Mouse (Mus musculus): Measurements from ENCODE around the gene Mdga1. TPM values are rescaled to one million over a fixed set of nuclear protein-coding genes. Genes with fewer than 3 reads are reported as not detected.

Mdga1 gene
- polyA plus RNA-seq, 1 experiment: 2.5 TPM

DNA sequence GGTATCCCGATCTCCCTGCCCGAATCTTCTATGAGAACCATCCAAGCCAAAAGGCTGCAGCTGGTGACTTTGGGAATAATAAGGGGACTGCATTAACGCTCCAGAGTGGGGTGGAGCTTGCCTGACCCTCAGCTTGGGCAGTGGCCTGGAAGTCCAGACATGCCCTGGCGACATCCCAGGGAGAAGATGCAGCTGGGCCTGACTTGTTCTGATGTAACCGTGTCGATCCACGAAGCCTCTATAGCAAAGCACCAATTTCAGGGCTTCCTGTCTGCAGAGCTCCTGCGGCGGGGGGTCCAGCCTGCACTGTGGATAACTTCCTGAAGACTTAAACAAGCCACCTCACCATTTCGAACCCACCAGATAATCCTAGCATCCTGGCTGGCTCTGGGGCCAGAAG, 90.9 kb downstream of the Mdga1 start:
- no peaks in the 10 kb centered on the region for H3K79me2 ChIP-seq (ENCODE audit: control insufficient read depth, insufficient read depth)
- H3K27me3 ChIP-seq (ENCODE audit: control insufficient read depth, insufficient read depth, insufficient read length): peaks cover 7% of the 10 kb centered on the region
- H3K36me3 ChIP-seq (ENCODE audit: control insufficient read depth, insufficient read depth): no peaks in the 10 kb centered on the region
- H3K4me3 ChIP-seq: no peak overlapping the region
- no peak overlapping the region for H3K4me2 ChIP-seq (ENCODE audit: low read depth)
- no peak for TF ChIP-seq REST (IDR thresholded peaks at IDR 0.05; ENCODE audit: insufficient read depth, insufficient read length)
- TF ChIP-seq TCF3 (IDR thresholded peaks at IDR 0.05; ENCODE audit: insufficient read length, low read depth): no peak
- TF ChIP-seq SRF (IDR thresholded peaks at IDR 0.05; ENCODE audit: control insufficient read depth, insufficient read length, low read depth): no peak
- TF ChIP-seq E2F4 (IDR thresholded peaks at IDR 0.05; ENCODE audit: insufficient read depth): no peak
- TF ChIP-seq MYOD1 (IDR thresholded peaks at IDR 0.05; ENCODE audit: control insufficient read depth in 1 of 3, insufficient read length in 2 of 3, low read depth in 2 of 3): no peak
- no peak for TF ChIP-seq TCF12 (IDR thresholded peaks at IDR 0.05; ENCODE audit: insufficient read depth, poor library complexity, severe bottlenecking)
- no peak for TF ChIP-seq POLR2AphosphoS2 (IDR thresholded peaks at IDR 0.05; ENCODE audit: insufficient read length, low read depth)
- no peak for TF ChIP-seq USF1 (IDR thresholded peaks at IDR 0.05; ENCODE audit: low read depth)
- no peak for TF ChIP-seq MAX (IDR thresholded peaks at IDR 0.05; ENCODE audit: low read depth)
- TF ChIP-seq CEBPB (IDR thresholded peaks at IDR 0.05; ENCODE audit: insufficient read depth, poor library complexity, severe bottlenecking): no peak
- TF ChIP-seq MYOG (IDR thresholded peaks at IDR 0.05; ENCODE audit: control insufficient read depth in 1 of 3, insufficient read depth in 1 of 3, insufficient read length in 2 of 3, low read depth in 2 of 3): no peak
- TF ChIP-seq POLR2A (IDR thresholded peaks at IDR 0.05; ENCODE audit: insufficient read length, low read depth): no peak
- H3ac ChIP-seq (ENCODE audit: control insufficient read depth, insufficient read length): no peak overlapping the region

DNA sequence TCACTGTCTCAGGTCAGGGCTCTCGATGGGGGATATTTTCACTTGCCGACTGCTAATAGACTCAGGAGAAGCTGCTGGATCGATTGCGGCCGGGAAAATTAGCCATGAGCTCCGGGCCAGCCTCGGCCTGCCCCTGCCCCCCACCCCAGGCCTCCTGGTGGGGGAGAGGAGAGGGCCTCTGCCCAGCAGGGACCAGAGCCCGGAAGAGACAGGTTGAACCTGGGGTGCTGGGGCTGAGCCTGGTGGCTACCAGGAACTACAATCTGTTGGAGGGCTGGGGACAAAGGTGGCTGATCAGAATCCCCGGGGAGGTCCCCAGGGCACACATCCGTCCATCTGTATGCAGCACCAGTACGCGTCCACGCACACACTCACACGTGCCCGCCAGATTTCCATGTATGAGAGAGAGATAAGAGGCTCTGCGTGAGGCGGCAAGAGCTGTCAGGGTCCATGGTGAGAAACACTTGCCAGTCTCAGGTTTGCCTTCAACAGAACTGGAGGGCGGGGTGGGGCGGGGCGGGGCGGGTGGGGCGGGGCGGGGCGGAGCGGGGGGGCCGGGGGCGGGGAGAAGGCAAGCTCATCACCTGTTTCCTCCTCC, 95.7 kb downstream of the Mdga1 start:
- Histone ChIP-seq H3ac (ENCODE audit: control insufficient read depth, insufficient read length) (no peak overlapping the region), H3K4me2 (ENCODE audit: low read depth) (peak overlapping the region; percentile 6), H3K36me3 (ENCODE audit: control insufficient read depth, insufficient read depth) (no peaks in the 10 kb centered on the region), H3K79me2 (ENCODE audit: control insufficient read depth, insufficient read depth) (no peaks in the 10 kb centered on the region), H3K27me3 (ENCODE audit: control insufficient read depth, insufficient read depth, insufficient read length) (peaks cover 7% of the 10 kb centered on the region), H3K4me3 (no peak overlapping the region)
- no peak for TF ChIP-seq TCF3 (IDR thresholded peaks at IDR 0.05; ENCODE audit: insufficient read length, low read depth)
- TF ChIP-seq CEBPB (IDR thresholded peaks at IDR 0.05; ENCODE audit: insufficient read depth, poor library complexity, severe bottlenecking): no peak
- TF ChIP-seq SRF (IDR thresholded peaks at IDR 0.05; ENCODE audit: control insufficient read depth, insufficient read length, low read depth): no peak
- no peak for TF ChIP-seq MAX (IDR thresholded peaks at IDR 0.05; ENCODE audit: low read depth)
- no peak for TF ChIP-seq E2F4 (IDR thresholded peaks at IDR 0.05; ENCODE audit: insufficient read depth)
- TF ChIP-seq POLR2AphosphoS2 (IDR thresholded peaks at IDR 0.05; ENCODE audit: insufficient read length, low read depth): no peak
- no peak for TF ChIP-seq REST (IDR thresholded peaks at IDR 0.05; ENCODE audit: insufficient read depth, insufficient read length)
- TF ChIP-seq MYOD1 (IDR thresholded peaks at IDR 0.05; ENCODE audit: control insufficient read depth in 1 of 3, insufficient read length in 2 of 3, low read depth in 2 of 3): no peak
- TF ChIP-seq USF1 (IDR thresholded peaks at IDR 0.05; ENCODE audit: low read depth): no peak
- TF ChIP-seq TCF12 (IDR thresholded peaks at IDR 0.05; ENCODE audit: insufficient read depth, poor library complexity, severe bottlenecking): no peak
- no peak for TF ChIP-seq POLR2A (IDR thresholded peaks at IDR 0.05; ENCODE audit: insufficient read length, low read depth)
- TF ChIP-seq MYOG (IDR thresholded peaks at IDR 0.05; ENCODE audit: control insufficient read depth in 1 of 3, insufficient read depth in 1 of 3, insufficient read length in 2 of 3, low read depth in 2 of 3): no peak

DNA sequence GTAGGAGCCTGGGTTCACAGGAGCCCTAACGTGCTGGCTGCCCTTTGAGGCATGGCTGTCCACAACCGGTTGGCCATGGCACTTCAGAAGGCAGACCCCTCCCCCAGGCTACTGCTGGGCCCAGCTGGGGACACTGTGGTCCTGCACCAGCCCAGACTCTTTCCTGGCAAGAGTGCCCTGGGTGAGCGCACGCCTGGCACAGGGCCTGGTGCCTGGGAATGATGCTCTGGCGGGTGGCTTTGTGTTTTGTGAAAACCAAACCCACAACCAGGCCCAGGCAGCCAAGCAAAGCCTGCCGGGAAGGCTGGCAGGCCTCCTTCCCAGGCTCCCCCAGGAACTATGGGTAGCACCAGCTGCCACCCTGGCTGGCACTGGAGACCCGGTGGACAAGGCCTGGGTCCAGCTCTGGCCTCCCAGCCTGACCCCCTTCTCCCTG, 96.3 kb downstream of the Mdga1 start:
- no peaks in the 10 kb centered on the region for H3K36me3 ChIP-seq (ENCODE audit: control insufficient read depth, insufficient read depth)
- H3ac ChIP-seq (ENCODE audit: control insufficient read depth, insufficient read length): no peak overlapping the region
- H3K4me2 ChIP-seq (ENCODE audit: low read depth): peak overlapping the region; percentile 6
- TF ChIP-seq TCF3 (IDR thresholded peaks at IDR 0.05; ENCODE audit: insufficient read length, low read depth) (no peak), MYOD1 (IDR thresholded peaks at IDR 0.05; ENCODE audit: control insufficient read depth in 1 of 3, insufficient read length in 2 of 3, low read depth in 2 of 3) (no peak), POLR2AphosphoS2 (IDR thresholded peaks at IDR 0.05; ENCODE audit: insufficient read length, low read depth) (no peak), USF1 (IDR thresholded peaks at IDR 0.05; ENCODE audit: low read depth) (no peak), E2F4 (IDR thresholded peaks at IDR 0.05; ENCODE audit: insufficient read depth) (no peak), MYOG (IDR thresholded peaks at IDR 0.05; ENCODE audit: control insufficient read depth in 1 of 3, insufficient read depth in 1 of 3, insufficient read length in 2 of 3, low read depth in 2 of 3) (no peak), MAX (IDR thresholded peaks at IDR 0.05; ENCODE audit: low read depth) (no peak)
- H3K79me2 ChIP-seq (ENCODE audit: control insufficient read depth, insufficient read depth): no peaks in the 10 kb centered on the region
- peaks cover 7% of the 10 kb centered on the region for H3K27me3 ChIP-seq (ENCODE audit: control insufficient read depth, insufficient read depth, insufficient read length)
- no peak overlapping the region for H3K4me3 ChIP-seq

DNA sequence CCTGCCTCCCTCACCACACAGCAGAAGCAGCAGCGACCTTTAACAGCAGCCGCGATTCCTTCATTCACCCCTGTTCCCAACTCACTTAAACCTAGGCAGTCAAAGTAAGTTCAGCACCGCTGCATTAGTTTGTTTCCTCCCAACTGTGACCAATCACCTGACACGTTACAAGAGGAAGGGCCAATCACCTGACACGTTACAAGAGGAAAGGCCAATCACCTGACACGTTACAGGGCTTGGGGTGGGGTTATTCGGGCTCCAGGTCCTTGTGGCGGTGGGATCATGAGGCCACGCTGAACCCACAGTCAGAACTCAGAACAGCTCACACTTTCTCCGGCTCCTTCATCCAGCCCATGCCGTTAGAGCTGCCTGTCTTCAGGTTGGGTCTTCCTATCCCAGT, 99.6 kb downstream of the Mdga1 start:
- H3K36me3 ChIP-seq (ENCODE audit: control insufficient read depth, insufficient read depth): no peaks in the 10 kb centered on the region
- H3K4me2 ChIP-seq (ENCODE audit: low read depth): no peak overlapping the region
- H3ac ChIP-seq (ENCODE audit: control insufficient read depth, insufficient read length): no peak overlapping the region
- TF ChIP-seq TCF3 (IDR thresholded peaks at IDR 0.05; ENCODE audit: insufficient read length, low read depth): no peak
- no peak for TF ChIP-seq SRF (IDR thresholded peaks at IDR 0.05; ENCODE audit: control insufficient read depth, insufficient read length, low read depth)
- TF ChIP-seq CEBPB (IDR thresholded peaks at IDR 0.05; ENCODE audit: insufficient read depth, poor library complexity, severe bottlenecking): no peak
- TF ChIP-seq MYOD1 (IDR thresholded peaks at IDR 0.05; ENCODE audit: control insufficient read depth in 1 of 3, insufficient read length in 2 of 3, low read depth in 2 of 3): no peak
- no peak for TF ChIP-seq MAX (IDR thresholded peaks at IDR 0.05; ENCODE audit: low read depth)
- TF ChIP-seq REST (IDR thresholded peaks at IDR 0.05; ENCODE audit: insufficient read depth, insufficient read length): no peak
- TF ChIP-seq TCF12 (IDR thresholded peaks at IDR 0.05; ENCODE audit: insufficient read depth, poor library complexity, severe bottlenecking): no peak
- TF ChIP-seq POLR2AphosphoS2 (IDR thresholded peaks at IDR 0.05; ENCODE audit: insufficient read length, low read depth): no peak
- TF ChIP-seq E2F4 (IDR thresholded peaks at IDR 0.05; ENCODE audit: insufficient read depth): no peak
- TF ChIP-seq POLR2A (IDR thresholded peaks at IDR 0.05; ENCODE audit: insufficient read length, low read depth): no peak
- TF ChIP-seq MYOG (IDR thresholded peaks at IDR 0.05; ENCODE audit: control insufficient read depth in 1 of 3, insufficient read depth in 1 of 3, insufficient read length in 2 of 3, low read depth in 2 of 3): no peak
- no peak for TF ChIP-seq USF1 (IDR thresholded peaks at IDR 0.05; ENCODE audit: low read depth)
- no peaks in the 10 kb centered on the region for H3K27me3 ChIP-seq (ENCODE audit: control insufficient read depth, insufficient read depth, insufficient read length)
- no peaks in the 10 kb centered on the region for H3K79me2 ChIP-seq (ENCODE audit: control insufficient read depth, insufficient read depth)
- no peak overlapping the region for H3K4me3 ChIP-seq
